Comparison of ENCODE assay signal across 15 mouse cellular contexts in the genomic region with DNA sequence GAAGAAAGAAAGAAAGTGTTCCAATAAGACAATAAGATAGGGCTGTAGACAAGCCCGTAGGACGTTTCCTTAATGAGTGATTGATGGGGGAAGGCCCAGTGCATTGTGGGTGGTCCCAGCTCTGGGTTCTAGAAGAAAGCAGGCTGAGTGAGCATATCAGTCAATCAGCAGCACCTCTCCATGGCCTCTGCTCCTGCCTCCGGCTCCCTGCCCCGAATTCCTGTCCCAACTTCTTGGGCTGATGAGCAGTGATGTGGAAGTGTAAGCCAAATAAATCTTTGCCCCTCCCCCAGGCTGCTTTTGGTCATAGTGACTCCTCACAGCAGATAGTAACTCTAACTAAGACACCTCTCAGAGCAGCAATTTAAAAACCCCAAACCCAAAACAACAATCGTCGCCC.
"Had no signal": no experiment of that assay in that cellular context is flagged by ENCODE, and none has a peak within 500 bp of the region (broad histone marks: within the 10 kb centered on the region; RNA-seq: fewer than 3 reads in every experiment).

No protein-coding gene starts in this region.

- H3K9ac ChIP-seq: intestine, embryonic 15.5 days; limb, embryonic 12.5 days; midbrain, embryonic 15.5 days; neural tube, embryonic 12.5 days had no signal

- H3K4me2 ChIP-seq: intestine, embryonic 15.5 days; limb, embryonic 12.5 days; midbrain, embryonic 11.5 days; midbrain, embryonic 15.5 days; neural tube, embryonic 12.5 days had no signal

- H3K27ac ChIP-seq: intestine, embryonic 15.5 days; layer of hippocampus, adult 2 months; limb, embryonic 12.5 days; midbrain, embryonic 15.5 days; neural tube, embryonic 12.5 days; stomach, postnatal 0 days had no signal

- H3K9me3 ChIP-seq: intestine, embryonic 15.5 days; limb, embryonic 12.5 days; midbrain, embryonic 15.5 days; neural tube, embryonic 12.5 days had no signal

- H3K27me3 ChIP-seq: intestine, embryonic 15.5 days; midbrain, embryonic 15.5 days; neural tube, embryonic 12.5 days had no signal

- DNase-seq: kidney, adult 18-20 months; kidney, postnatal 10 days; lung, adult 18-20 months; lung, postnatal 36 days; right cerebral cortex, adult 18-20 months; right cerebral cortex, postnatal 25 days; thymus, postnatal 4 days had no signal

- H3K4me3 ChIP-seq: intestine, embryonic 15.5 days; layer of hippocampus, adult 2 months; limb, embryonic 12.5 days; megakaryocyte, embryonic 14.5 days; midbrain, embryonic 15.5 days; neural tube, embryonic 12.5 days had no signal

- H3K4me1 ChIP-seq: megakaryocyte, embryonic 14.5 days had no signal

- H3K36me3 ChIP-seq: intestine, embryonic 15.5 days; limb, embryonic 12.5 days; midbrain, embryonic 15.5 days; neural tube, embryonic 12.5 days had no signal

- ATAC-seq: intestine, embryonic 15.5 days; midbrain, embryonic 15.5 days had no signal
